Mouse (Mus musculus) spleen, adult 2 months (tissue): ENCODE measurements at regions not wholly inside any gene's neighbourhood (a gene's known extent, or its start where the extent isn't known, plus 50 kb on each side); places are given as distances from the start of the nearest gene placed in this dataset.

Source experiments
- CTCF ChIP-seq: fragments of 200-500 bp; IDR thresholded peaks from 2 replicates; pipeline ENCODE4 v1.5.1; 2011; ENCODE audit warnings: mild to moderate bottlenecking, inconsistent platforms; ENCODE audit not compliant: insufficient read depth, insufficient read length, insufficient replicate concordance; ENCODE audit errors: extremely low read depth
- POLR2A ChIP-seq: fragments of 200-500 bp; IDR thresholded peaks from 2 replicates; pipeline ENCODE4 v1.6.1; 2011; ENCODE audit warnings: low read depth, low read length, inconsistent platforms

DNA sequence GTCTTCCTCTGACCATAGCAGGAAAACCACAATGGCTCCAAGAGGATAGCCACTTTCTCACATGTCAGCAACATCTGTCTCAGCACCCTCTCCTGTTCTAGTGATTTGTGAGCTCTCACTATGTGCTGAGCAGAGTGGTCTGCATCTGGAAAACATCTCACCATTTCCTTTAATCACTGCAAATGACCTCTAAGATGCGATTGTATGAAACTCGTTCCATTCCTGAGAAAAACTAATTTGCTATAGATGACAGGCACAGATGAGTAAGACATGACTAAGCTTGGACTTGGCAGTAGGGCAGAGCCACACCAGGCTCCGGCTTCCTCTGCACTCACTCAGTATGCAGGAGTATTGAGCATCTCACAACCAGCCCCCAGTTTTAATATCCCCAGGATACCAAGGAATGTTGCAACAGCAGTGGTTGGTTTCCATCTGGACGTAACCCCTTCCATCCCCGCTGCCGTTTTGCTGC is 150.1 kb downstream of the AI593442 start:
- no peak for TF ChIP-seq POLR2A
- no peak for TF ChIP-seq CTCF
